Mouse (Mus musculus) ES-E14 (cell line): Measurements from ENCODE around the gene Rfxank. TPM values are rescaled to one million over a fixed set of nuclear protein-coding genes. Genes with fewer than 3 reads are reported as not detected.

ENCODE experiments used
- DNase-seq: peaks from one replicate; pipeline ENCODE4 v3.0.0-alpha.2; 2013; ENCODE audit warnings: low read depth, low spot score
- H3K27ac ChIP-seq: 2 replicates; pipeline ENCODE4 v1.5.1; 2012; ENCODE audit warnings: low read depth, mild to moderate bottlenecking, low read length, moderate library complexity, mixed read lengths; ENCODE audit not compliant: poor library complexity, insufficient read depth, severe bottlenecking
- H3K36me3 ChIP-seq: 2 replicates; pipeline ENCODE4 v1.6.1; 2012; ENCODE audit warnings: mild to moderate bottlenecking, low read length, moderate library complexity, mixed read lengths; ENCODE audit not compliant: control insufficient read depth, poor library complexity, insufficient read depth, severe bottlenecking
- H3K4me1 ChIP-seq, 2 experiments: fragments of 150-350 bp in 1 of 2; sonication (generic) in 1 of 2; 2 replicates each; pipeline ENCODE4 v1.6.1; 2012; ENCODE audit warnings: low read length in 2 of 2, mild to moderate bottlenecking in 1 of 2, mixed read lengths in 1 of 2; ENCODE audit not compliant: control insufficient read depth in 2 of 2, insufficient read depth in 2 of 2, poor library complexity in 1 of 2
- H3K4me3 ChIP-seq, 2 experiments: fragments of 150-350 bp in 1 of 2; sonication (generic) in 1 of 2; 2 replicates each; pipeline ENCODE4 v1.5.1; 2012; ENCODE audit warnings: low read length in 2 of 2, low read depth in 1 of 2, mild to moderate bottlenecking in 1 of 2, mixed read lengths in 1 of 2; ENCODE audit not compliant: insufficient read depth in 1 of 2, poor library complexity in 1 of 2, severe bottlenecking in 1 of 2
- H3K9ac ChIP-seq: 2 replicates; pipeline ENCODE4 v1.6.1; 2012; ENCODE audit warnings: low read depth, mild to moderate bottlenecking, low read length, mixed read lengths; ENCODE audit not compliant: poor library complexity, insufficient read depth, severe bottlenecking
- H3K9me3 ChIP-seq: fragments of 150-350 bp; sonication (generic); 2 replicates; pipeline ENCODE4 v1.6.1; 2012; ENCODE audit warnings: low read depth, mild to moderate bottlenecking, low read length; ENCODE audit not compliant: control insufficient read depth, insufficient read depth
- CHD2 ChIP-seq: IDR thresholded peaks from 2 replicates; pipeline ENCODE4 v1.6.1; 2014; ENCODE audit warnings: mild to moderate bottlenecking, low read depth, low read length, inconsistent platforms
- HCFC1 ChIP-seq: IDR thresholded peaks from 2 replicates; pipeline ENCODE4 v1.6.1; 2012; ENCODE audit warnings: low read length, inconsistent platforms, borderline replicate concordance; ENCODE audit not compliant: insufficient read depth
- MAFK ChIP-seq: IDR thresholded peaks from 2 replicates; pipeline ENCODE4 v1.6.1; 2014; ENCODE audit warnings: mild to moderate bottlenecking, low read depth, low read length, inconsistent platforms; ENCODE audit not compliant: insufficient read depth
- ZC3H11A ChIP-seq: IDR thresholded peaks from 2 replicates; pipeline ENCODE4 v1.6.1; 2012; ENCODE audit warnings: low read depth, mild to moderate bottlenecking, inconsistent platforms, low read length, borderline replicate concordance
- ZNF384 ChIP-seq: IDR thresholded peaks from 2 replicates; pipeline ENCODE4 v1.6.1; 2012; ENCODE audit warnings: low read depth, low read length, inconsistent platforms
- in situ Hi-C, 2 experiments: fragments of 600-800 bp; cut with MboI; formaldehyde crosslinking; loops; one replicate each; pipeline ENCODE4 v1.15.1; 2025; ENCODE audit warnings: low sequenced_read_pairs in 2 of 2, inconsistent platforms in 1 of 2; ENCODE audit not compliant: unreplicated experiment in 2 of 2
- total RNA-seq: library from RNA; depleted of rRNA; stranded (reverse); fragments of 300-350 nt; gene quantifications from 2 replicates; pipeline ENCODE4 v1.2.3, GENCODE M21; 2012

Rfxank gene
- total RNA-seq, 1 experiment, result 10.4 TPM

- TF ChIP-seq MAFK (no peak), ZNF384 (no peak), CHD2 (no peak), HCFC1 (no peak), ZC3H11A (no peak)
- no peak overlapping the region for H3K27ac ChIP-seq
- no peak overlapping the region for H3K9ac ChIP-seq
- H3K4me1 ChIP-seq, result peaks cover 1 to 11% of the 10 kb centered on the region in 2 experiments; a peak in 2 of 4 replicates
- no peak for DNase-seq
- H3K9me3 ChIP-seq, result no peaks in the 10 kb centered on the region
- in situ Hi-C loops, result no loop called here
- peaks cover 10% of the 10 kb centered on the region; the same call in 1 of the 2 replicates for H3K36me3 ChIP-seq
- no peak overlapping the region for H3K4me3 ChIP-seq
Observed at GRCm38 (mm10) chr8:70173320-70173719, 34.4 kb upstream of the Rfxank start.

GRCm38 (mm10) chr8:70172043-70172681, 33.2 kb upstream of the Rfxank start, which contains the start of gene Tmem161a:
Tmem161a (plus strand) TSS chr8:70172356.
- peaks cover 1 to 11% of the 10 kb centered on the region in 2 experiments; a peak in 2 of 4 replicates for H3K4me1 ChIP-seq
- peak within 1 kb of the TSS; percentile 81 to 83 for H3K4me3 ChIP-seq
- DNase-seq, result peak; percentile 91
- H3K27ac ChIP-seq, result no peak within 1 kb of the TSS
- in situ Hi-C loops, result no loop called here
- peak within 1 kb of the TSS; percentile 80 for H3K9ac ChIP-seq
- H3K36me3 ChIP-seq, result peaks cover 7% of the 10 kb centered on the region; the same call in 1 of the 2 replicates
- TF ChIP-seq CHD2 (no peak), HCFC1 (peak; percentile 95)
- no peaks in the 10 kb centered on the region for H3K9me3 ChIP-seq

- Histone ChIP-seq H3K9ac (no peak overlapping the region), H3K4me3 (no peak overlapping the region), H3K36me3 (peaks cover 3% of the 10 kb centered on the region; the same call in 1 of the 2 replicates), H3K4me1 (peaks cover 1 to 11% of the 10 kb centered on the region in 2 experiments; a peak in 2 of 4 replicates), H3K27ac (no peak overlapping the region), H3K9me3 (no peaks in the 10 kb centered on the region)
- DNase-seq, result no peak
- in situ Hi-C loops, result no loop called here
- no peak for TF ChIP-seq MAFK
- no peak for TF ChIP-seq ZC3H11A
- TF ChIP-seq ZNF384, result no peak
- no peak for TF ChIP-seq CHD2
- TF ChIP-seq HCFC1, result no peak
Observed at GRCm38 (mm10) chr8:70171240-70171639, 32.3 kb upstream of the Rfxank start.

GRCm38 (mm10) chr8:70170748-70171147, 31.8 kb upstream of the Rfxank start:
- Histone ChIP-seq H3K27ac (no peak overlapping the region), H3K4me1 (peaks cover 1 to 11% of the 10 kb centered on the region in 2 experiments; a peak in 2 of 4 replicates), H3K4me3 (no peak overlapping the region), H3K36me3 (peaks cover 3% of the 10 kb centered on the region; the same call in 1 of the 2 replicates), H3K9ac (no peak overlapping the region), H3K9me3 (no peaks in the 10 kb centered on the region)
- in situ Hi-C loops, result no loop called here
- DNase-seq, result no peak
- TF ChIP-seq ZNF384 (no peak), CHD2 (no peak), MAFK (no peak), ZC3H11A (no peak), HCFC1 (no peak)
